Mouse (Mus musculus): Measurements from ENCODE around the gene Zfp827. TPM values are rescaled to one million over a fixed set of nuclear protein-coding genes. Genes with fewer than 3 reads are reported as not detected.

The Zfp827 gene
- polyA plus RNA-seq, 1 experiment from 2014 or later: 5.2 TPM

DNA sequence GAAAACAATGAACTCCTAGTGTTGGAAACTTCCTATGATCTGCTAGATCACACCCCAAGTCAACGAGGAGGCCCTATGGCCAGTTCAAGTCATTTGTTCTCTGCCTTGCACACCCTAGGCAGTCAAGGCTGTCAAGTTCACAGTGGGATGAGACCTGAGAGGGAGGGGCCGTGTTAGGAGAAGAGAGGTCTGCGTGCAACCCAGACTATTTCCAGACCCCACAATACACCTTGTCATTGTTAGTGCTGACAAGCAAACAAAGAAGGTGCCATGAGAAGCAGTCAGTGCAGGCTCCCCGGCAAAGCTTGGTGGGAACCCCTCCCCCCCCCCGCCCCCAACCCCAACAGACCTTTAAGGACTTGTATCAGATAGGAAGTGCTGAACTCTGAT, 194.5 kb downstream of the Zfp827 start:
- Histone ChIP-seq H3K9ac (ENCODE audit: low read length) (no peak overlapping the region), H3K36me3 (ENCODE audit: control insufficient read depth, insufficient read depth) (no peaks in the 10 kb centered on the region), H3K4me3 (ENCODE audit: low read length) (no peak overlapping the region), H3K4me2 (ENCODE audit: low read depth, low read length) (no peak overlapping the region), H3K9me3 (replicated peaks; ENCODE audit: control insufficient read depth, low read length) (no peaks in the 10 kb centered on the region), H3K27me3 (ENCODE audit: control insufficient read depth, insufficient read depth, low read length) (no peaks in the 10 kb centered on the region), H3K4me1 (ENCODE audit: control insufficient read depth, insufficient read depth, low read length) (peaks cover 13% of the 10 kb centered on the region), H3K27ac (ENCODE audit: low read length) (peak overlapping the region; percentile 62)
- peak; percentile 60; the same call in 1 of the 2 replicates for ATAC-seq (replicated peaks; ENCODE audit: extremely low read depth, insufficient read depth, low FRiP score)
- WGBS: 47% methylated on average over 5 of the region's 5 CpGs

DNA sequence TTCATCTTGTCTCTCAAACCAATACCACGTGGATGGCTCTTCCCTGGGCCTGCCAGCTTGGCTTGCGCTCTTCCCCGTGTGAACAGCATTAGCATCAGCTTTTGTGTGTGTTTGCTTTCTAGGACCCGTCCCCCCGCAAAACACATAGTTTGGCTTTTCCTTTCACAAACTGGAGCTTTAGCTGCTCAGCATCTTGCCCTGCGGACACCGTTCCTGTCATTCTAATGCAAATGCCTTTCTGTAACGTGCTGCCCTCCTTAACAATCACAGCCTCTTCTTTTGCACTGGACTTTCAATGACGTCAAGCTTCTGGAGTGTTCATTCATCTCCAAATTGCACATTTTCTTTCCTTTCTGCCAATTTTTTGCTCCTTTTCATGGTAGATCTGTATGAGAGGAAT, 196.1 kb downstream of the Zfp827 start:
- H3K4me1 ChIP-seq (ENCODE audit: control insufficient read depth, insufficient read depth, low read length): peaks cover 13% of the 10 kb centered on the region
- WGBS: 93% methylated on average over 9 of the region's 9 CpGs
- ATAC-seq (replicated peaks; ENCODE audit: extremely low read depth, insufficient read depth, low FRiP score): no peak

DNA sequence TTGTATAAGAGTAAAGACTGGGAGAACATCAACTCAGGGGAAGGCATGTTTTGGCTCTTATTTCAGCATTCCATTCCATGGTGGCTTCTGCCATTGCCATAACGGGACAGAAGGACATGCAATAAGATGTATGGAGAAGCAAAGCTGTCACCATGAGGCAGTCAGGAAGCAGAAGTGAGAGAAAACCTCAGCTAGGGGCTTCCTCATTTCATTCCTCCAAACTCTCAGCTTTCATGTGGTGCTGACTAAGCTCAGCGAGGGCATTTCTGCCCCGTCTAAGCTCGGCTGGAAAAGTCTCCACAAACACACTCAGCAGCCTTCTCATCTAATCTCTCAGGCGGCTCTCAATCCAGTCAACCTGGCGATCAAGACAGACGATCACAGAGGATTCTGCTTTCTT, 197.3 kb downstream of the Zfp827 start:
- WGBS: 53% methylated on average over 7 of the region's 7 CpGs
- peaks cover 13% of the 10 kb centered on the region for H3K4me1 ChIP-seq (ENCODE audit: control insufficient read depth, insufficient read depth, low read length)
- H3K27ac ChIP-seq (ENCODE audit: low read length): no peak overlapping the region
- ATAC-seq (replicated peaks; ENCODE audit: extremely low read depth, insufficient read depth, low FRiP score): no peak
- no peak overlapping the region for H3K9ac ChIP-seq (ENCODE audit: low read length)
- no peak overlapping the region for H3K4me3 ChIP-seq (ENCODE audit: low read length)
- no peaks in the 10 kb centered on the region for H3K36me3 ChIP-seq (ENCODE audit: control insufficient read depth, insufficient read depth)
- no peak overlapping the region for H3K4me2 ChIP-seq (ENCODE audit: low read depth, low read length)
- H3K9me3 ChIP-seq (replicated peaks; ENCODE audit: control insufficient read depth, low read length): peaks cover 4% of the 10 kb centered on the region; the same call in 1 of the 2 replicates
- H3K27me3 ChIP-seq (ENCODE audit: control insufficient read depth, insufficient read depth, low read length): no peaks in the 10 kb centered on the region

More for the DNA sequence above, 196.1 kb downstream of the Zfp827 start:
- H3K27ac ChIP-seq (ENCODE audit: low read length): no peak overlapping the region
- H3K9me3 ChIP-seq (replicated peaks; ENCODE audit: control insufficient read depth, low read length): peaks cover 4% of the 10 kb centered on the region; the same call in 1 of the 2 replicates
- no peaks in the 10 kb centered on the region for H3K27me3 ChIP-seq (ENCODE audit: control insufficient read depth, insufficient read depth, low read length)
- H3K9ac ChIP-seq (ENCODE audit: low read length): no peak overlapping the region
- H3K4me3 ChIP-seq (ENCODE audit: low read length): no peak overlapping the region
- no peaks in the 10 kb centered on the region for H3K36me3 ChIP-seq (ENCODE audit: control insufficient read depth, insufficient read depth)
- no peak overlapping the region for H3K4me2 ChIP-seq (ENCODE audit: low read depth, low read length)

DNA sequence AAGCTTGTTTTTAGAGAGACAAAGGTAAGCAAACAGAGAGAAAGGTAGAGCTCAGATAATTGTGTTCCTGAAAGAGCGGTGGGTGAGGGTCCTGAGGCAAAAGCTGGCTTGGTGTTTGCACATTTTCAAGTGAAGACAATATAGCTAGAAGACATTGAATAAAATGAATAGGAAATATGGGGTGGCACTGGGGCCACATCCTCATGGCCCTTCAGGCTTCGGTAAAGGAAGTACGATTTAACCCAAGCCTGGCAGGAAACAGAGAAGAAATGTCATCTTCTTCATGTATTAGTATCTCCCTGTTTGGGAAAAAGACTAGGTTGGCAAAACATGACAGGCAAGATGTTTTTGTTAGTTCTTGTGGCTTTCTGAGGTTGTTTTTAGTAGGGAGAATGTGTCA, 197.8 kb downstream of the Zfp827 start:
- Histone ChIP-seq H3K36me3 (ENCODE audit: control insufficient read depth, insufficient read depth) (no peaks in the 10 kb centered on the region), H3K9me3 (replicated peaks; ENCODE audit: control insufficient read depth, low read length) (peaks cover 4% of the 10 kb centered on the region; the same call in 1 of the 2 replicates), H3K9ac (ENCODE audit: low read length) (no peak overlapping the region), H3K4me2 (ENCODE audit: low read depth, low read length) (no peak overlapping the region), H3K27ac (ENCODE audit: low read length) (no peak overlapping the region), H3K4me3 (ENCODE audit: low read length) (no peak overlapping the region), H3K27me3 (ENCODE audit: control insufficient read depth, insufficient read depth, low read length) (no peaks in the 10 kb centered on the region), H3K4me1 (ENCODE audit: control insufficient read depth, insufficient read depth, low read length) (peaks cover 13% of the 10 kb centered on the region)
- 86% methylated on average over 3 of the region's 3 CpGs for WGBS
- ATAC-seq (replicated peaks; ENCODE audit: extremely low read depth, insufficient read depth, low FRiP score): no peak

DNA sequence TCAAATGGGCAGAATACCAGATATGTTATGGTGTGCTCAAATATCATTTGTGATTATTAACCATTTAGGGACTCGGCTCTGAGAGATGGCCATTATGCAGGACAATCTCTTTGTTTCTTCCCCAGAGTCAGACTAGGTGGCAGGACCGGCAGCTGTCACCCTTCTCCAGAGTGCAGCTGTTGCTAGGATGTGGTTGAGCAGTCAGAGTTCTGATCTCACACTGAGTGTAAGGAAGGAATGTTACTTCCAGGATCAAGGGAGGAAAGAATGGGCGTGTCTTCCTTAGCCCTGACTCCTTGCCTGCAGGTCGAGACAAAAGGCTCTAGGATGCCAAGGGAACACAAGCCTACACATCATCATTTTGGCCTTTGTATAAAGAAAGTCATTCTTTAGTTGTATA, 199.0 kb downstream of the Zfp827 start:
- no peaks in the 10 kb centered on the region for H3K27me3 ChIP-seq (ENCODE audit: control insufficient read depth, insufficient read depth, low read length)
- H3K9ac ChIP-seq (ENCODE audit: low read length): no peak overlapping the region
- no peak overlapping the region for H3K4me3 ChIP-seq (ENCODE audit: low read length)
- WGBS: 75% methylated on average over 4 of the region's 4 CpGs
- no peak overlapping the region for H3K27ac ChIP-seq (ENCODE audit: low read length)
- ATAC-seq (replicated peaks; ENCODE audit: extremely low read depth, insufficient read depth, low FRiP score): no peak
- peaks cover 4% of the 10 kb centered on the region; the same call in 1 of the 2 replicates for H3K9me3 ChIP-seq (replicated peaks; ENCODE audit: control insufficient read depth, low read length)
- H3K4me2 ChIP-seq (ENCODE audit: low read depth, low read length): no peak overlapping the region
- peaks cover 9% of the 10 kb centered on the region for H3K4me1 ChIP-seq (ENCODE audit: control insufficient read depth, insufficient read depth, low read length)
- H3K36me3 ChIP-seq (ENCODE audit: control insufficient read depth, insufficient read depth): no peaks in the 10 kb centered on the region

DNA sequence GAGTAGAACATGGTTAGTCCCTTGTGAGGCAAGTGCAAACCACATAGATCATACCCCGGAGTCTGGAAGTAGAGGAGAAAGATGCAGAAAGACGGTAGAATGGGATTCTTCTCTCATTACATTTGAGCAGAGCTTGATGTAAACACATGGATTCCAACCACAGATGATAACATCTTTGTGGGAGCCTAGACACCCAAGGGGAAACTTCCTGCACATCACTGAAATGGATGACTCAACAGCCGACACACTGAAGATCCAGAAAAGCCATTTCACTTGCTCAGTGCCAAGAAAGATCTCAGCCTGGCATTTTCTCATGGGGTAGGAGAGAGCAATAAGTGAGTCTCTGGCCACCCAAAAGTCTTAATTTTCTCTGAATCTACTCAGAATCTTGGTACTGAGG, 199.7 kb downstream of the Zfp827 start:
- peaks cover 2% of the 10 kb centered on the region for H3K4me1 ChIP-seq (ENCODE audit: control insufficient read depth, insufficient read depth, low read length)
- no peak overlapping the region for H3K4me3 ChIP-seq (ENCODE audit: low read length)
- H3K27ac ChIP-seq (ENCODE audit: low read length): no peak overlapping the region
- H3K36me3 ChIP-seq (ENCODE audit: control insufficient read depth, insufficient read depth): no peaks in the 10 kb centered on the region
- no peak overlapping the region for H3K4me2 ChIP-seq (ENCODE audit: low read depth, low read length)
- WGBS: 86% methylated on average over 3 of the region's 3 CpGs
- no peak for ATAC-seq (replicated peaks; ENCODE audit: extremely low read depth, insufficient read depth, low FRiP score)
- H3K9me3 ChIP-seq (replicated peaks; ENCODE audit: control insufficient read depth, low read length): peaks cover 4% of the 10 kb centered on the region; the same call in 1 of the 2 replicates
- H3K27me3 ChIP-seq (ENCODE audit: control insufficient read depth, insufficient read depth, low read length): no peaks in the 10 kb centered on the region
- no peak overlapping the region for H3K9ac ChIP-seq (ENCODE audit: low read length)

DNA sequence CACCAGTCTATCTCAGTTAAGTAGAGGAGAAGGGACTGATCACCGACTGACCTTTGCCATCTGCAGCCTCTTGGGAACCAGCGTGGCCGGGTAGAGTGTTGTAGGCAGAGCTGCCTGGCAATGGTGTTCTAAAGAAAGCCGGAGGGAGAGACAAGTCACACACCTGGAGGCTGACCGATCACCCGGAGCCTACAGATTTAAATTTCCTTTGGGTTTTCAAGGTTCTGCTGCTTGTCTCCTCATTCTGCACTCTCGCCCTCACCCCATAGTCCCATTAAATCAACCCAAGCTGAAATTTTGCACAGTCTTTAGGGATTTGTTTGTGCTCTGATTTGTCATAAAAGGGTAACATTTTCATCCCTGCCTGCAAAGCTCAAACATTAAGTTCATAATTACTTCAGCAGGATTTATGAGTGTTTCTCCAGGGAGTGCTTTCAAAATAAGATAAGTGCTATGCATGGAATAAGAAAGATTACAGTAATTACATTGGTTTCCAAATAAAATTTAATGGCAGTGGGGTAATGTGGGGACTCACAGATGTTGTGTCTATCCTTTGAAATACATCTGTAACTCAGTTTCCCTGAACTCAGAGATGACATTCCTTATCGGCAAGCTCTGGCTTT, 201.1 kb downstream of the Zfp827 start:
- WGBS: 85% methylated on average over 8 of the region's 8 CpGs
- no peak for ATAC-seq (replicated peaks; ENCODE audit: extremely low read depth, insufficient read depth, low FRiP score)
- H3K4me1 ChIP-seq (ENCODE audit: control insufficient read depth, insufficient read depth, low read length): no peaks in the 10 kb centered on the region

DNA sequence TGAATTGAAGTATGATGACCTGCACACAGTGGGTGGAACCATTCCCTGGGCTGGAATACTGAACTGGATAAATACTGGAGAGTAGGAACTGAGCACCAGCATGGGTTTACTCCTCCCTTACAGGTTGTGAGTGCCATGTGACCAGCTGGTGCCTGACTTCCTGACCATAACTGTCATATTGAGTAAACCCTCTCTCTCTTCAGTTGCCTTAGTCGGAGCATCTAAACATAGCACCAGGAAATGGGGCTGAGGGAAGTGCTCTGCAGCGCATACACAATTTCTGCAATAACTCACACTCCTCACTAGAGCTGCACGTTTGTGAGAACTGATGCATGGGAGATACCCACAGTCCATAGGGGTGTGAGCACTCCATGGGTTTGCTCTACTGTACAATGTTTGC, 211.1 kb downstream of the Zfp827 start:
- no peak for ATAC-seq (replicated peaks; ENCODE audit: extremely low read depth, insufficient read depth, low FRiP score)
- 68% methylated on average over 3 of the region's 3 CpGs for WGBS

More for the DNA sequence above, 201.1 kb downstream of the Zfp827 start:
- no peak overlapping the region for H3K27ac ChIP-seq (ENCODE audit: low read length)
- no peak overlapping the region for H3K4me3 ChIP-seq (ENCODE audit: low read length)
- H3K36me3 ChIP-seq (ENCODE audit: control insufficient read depth, insufficient read depth): no peaks in the 10 kb centered on the region
- H3K9ac ChIP-seq (ENCODE audit: low read length): no peak overlapping the region
- peaks cover 4% of the 10 kb centered on the region; the same call in 1 of the 2 replicates for H3K9me3 ChIP-seq (replicated peaks; ENCODE audit: control insufficient read depth, low read length)
- no peaks in the 10 kb centered on the region for H3K27me3 ChIP-seq (ENCODE audit: control insufficient read depth, insufficient read depth, low read length)
- H3K4me2 ChIP-seq (ENCODE audit: low read depth, low read length): no peak overlapping the region

DNA sequence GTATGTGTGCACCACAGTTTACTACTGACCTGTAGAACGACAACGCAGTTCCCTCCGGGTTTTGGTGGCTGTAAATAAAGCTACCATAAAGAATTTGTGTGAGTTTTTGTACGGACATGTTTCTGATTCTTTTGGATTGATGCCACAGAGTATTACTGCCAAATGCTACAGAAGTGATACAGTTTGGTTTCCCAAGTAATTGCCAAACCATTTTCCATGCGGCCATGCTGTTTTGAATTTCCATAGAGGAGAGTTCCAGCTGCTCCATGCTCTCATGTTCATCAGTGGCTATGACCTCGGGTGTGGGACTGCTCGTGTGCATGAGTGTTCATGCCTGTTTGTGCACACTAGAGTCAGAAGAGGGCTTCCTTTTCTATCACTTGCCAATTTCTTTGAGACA, 211.8 kb downstream of the Zfp827 start:
- no peak overlapping the region for H3K9ac ChIP-seq (ENCODE audit: low read length)
- ATAC-seq (replicated peaks; ENCODE audit: extremely low read depth, insufficient read depth, low FRiP score): no peak
- 68% methylated on average over 7 of the region's 7 CpGs for WGBS
- H3K4me2 ChIP-seq (ENCODE audit: low read depth, low read length): no peak overlapping the region
- no peaks in the 10 kb centered on the region for H3K4me1 ChIP-seq (ENCODE audit: control insufficient read depth, insufficient read depth, low read length)
- no peak overlapping the region for H3K4me3 ChIP-seq (ENCODE audit: low read length)
- H3K36me3 ChIP-seq (ENCODE audit: control insufficient read depth, insufficient read depth): no peaks in the 10 kb centered on the region
- no peaks in the 10 kb centered on the region for H3K27me3 ChIP-seq (ENCODE audit: control insufficient read depth, insufficient read depth, low read length)
- no peaks in the 10 kb centered on the region for H3K9me3 ChIP-seq (replicated peaks; ENCODE audit: control insufficient read depth, low read length)
- no peak overlapping the region for H3K27ac ChIP-seq (ENCODE audit: low read length)

More for the DNA sequence above, 211.1 kb downstream of the Zfp827 start:
- H3K9me3 ChIP-seq (replicated peaks; ENCODE audit: control insufficient read depth, low read length): no peaks in the 10 kb centered on the region
- no peaks in the 10 kb centered on the region for H3K36me3 ChIP-seq (ENCODE audit: control insufficient read depth, insufficient read depth)
- H3K27ac ChIP-seq (ENCODE audit: low read length): no peak overlapping the region
- no peaks in the 10 kb centered on the region for H3K27me3 ChIP-seq (ENCODE audit: control insufficient read depth, insufficient read depth, low read length)
- H3K4me1 ChIP-seq (ENCODE audit: control insufficient read depth, insufficient read depth, low read length): no peaks in the 10 kb centered on the region
- no peak overlapping the region for H3K4me3 ChIP-seq (ENCODE audit: low read length)
- H3K9ac ChIP-seq (ENCODE audit: low read length): no peak overlapping the region
- H3K4me2 ChIP-seq (ENCODE audit: low read depth, low read length): no peak overlapping the region

Measured in heart, embryonic 16.5 days (tissue).